Mouse (Mus musculus) myocyte (in vitro differentiated cells): ENCODE measurements around the gene Gpatch11.

ENCODE experiments used
- CEBPB ChIP-seq: IDR thresholded peaks from 2 replicates; pipeline ENCODE4 v1.6.1; 2011; ENCODE audit warnings: mild to moderate bottlenecking, moderate library complexity; ENCODE audit not compliant: poor library complexity, insufficient read depth, severe bottlenecking
- E2F4 ChIP-seq: IDR thresholded peaks from one replicate; pipeline ENCODE4 v1.6.1; 2011; ENCODE audit warnings: mild to moderate bottlenecking, control low read depth, moderate library complexity; ENCODE audit not compliant: insufficient read depth
- MAX ChIP-seq: IDR thresholded peaks from one replicate; pipeline ENCODE4 v1.6.1; 2011; ENCODE audit warnings: low read depth, mild to moderate bottlenecking, control low read depth
- POLR2A ChIP-seq: IDR thresholded peaks from one replicate; pipeline ENCODE4 v1.6.1; 2011; ENCODE audit warnings: low read depth, mild to moderate bottlenecking, control low read depth, moderate library complexity; ENCODE audit not compliant: insufficient read length
- TCF12 ChIP-seq: IDR thresholded peaks from one replicate; pipeline ENCODE4 v1.6.1; 2011; ENCODE audit warnings: mild to moderate bottlenecking, control low read depth; ENCODE audit not compliant: poor library complexity, insufficient read depth, severe bottlenecking
- TCF3 ChIP-seq: IDR thresholded peaks from one replicate; pipeline ENCODE4 v1.6.1; 2011; ENCODE audit warnings: low read depth, control low read depth; ENCODE audit not compliant: insufficient read length
- USF1 ChIP-seq: IDR thresholded peaks from one replicate; pipeline ENCODE4 v1.6.1; 2011; ENCODE audit warnings: low read depth, mild to moderate bottlenecking, control low read depth, moderate library complexity

DNA sequence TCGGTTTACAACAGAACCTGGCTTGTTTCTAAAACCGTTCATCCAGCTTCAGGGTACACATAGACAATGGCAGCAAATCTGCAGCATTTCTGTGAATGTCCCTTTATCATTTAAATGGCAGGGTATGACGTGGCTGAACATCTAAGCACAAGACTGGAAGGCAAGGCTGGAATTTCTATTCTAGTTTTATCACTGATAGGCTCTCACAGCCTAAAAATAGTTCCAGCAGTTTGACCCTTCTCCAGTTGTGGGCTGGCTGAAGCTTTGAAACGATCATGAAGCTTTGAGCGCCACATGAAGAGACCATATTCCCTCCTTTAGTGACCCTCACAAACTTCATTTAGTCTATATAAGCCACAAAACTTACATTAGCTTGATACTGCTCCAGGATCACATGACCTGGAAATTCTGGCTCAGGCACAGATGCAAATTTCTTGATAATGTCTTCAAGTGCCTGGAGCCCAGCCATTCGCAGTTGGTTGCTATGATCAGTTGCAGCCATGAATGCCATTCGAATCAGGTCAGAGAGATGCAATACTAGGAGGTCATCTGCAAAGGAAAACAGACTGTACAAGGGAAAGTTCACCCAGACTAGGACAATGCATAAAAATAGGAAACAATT lies 44.2 kb upstream of the Gpatch11 start:
- TF ChIP-seq E2F4 (no peak), USF1 (no peak), TCF3 (no peak), POLR2A (no peak), MAX (no peak), TCF12 (no peak), CEBPB (no peak)
